Mouse (Mus musculus) WW6 (cell line): ENCODE data around the gene Il22ra2.
A peak's percentile ranks its signal among the peaks of the same experiment; 100 is the strongest.

Experiments used
- DNase-seq: peaks from one replicate; pipeline ENCODE4 v3.0.0-alpha.2; 2013; ENCODE audit warnings: low read depth, low spot score

Gene Il22ra2

GRCm38 (mm10) chr10:19621408-19622048 lies at the start of gene Il22ra2:
TSS of gene Il22ra2 (plus strand) at chr10:19621998.
- no peak for DNase-seq

- DNase-seq: no peak
Measured at GRCm38 (mm10) chr10:19577571-19577970, 44.2 kb upstream of the Il22ra2 start.

- no peak for DNase-seq
Measured at GRCm38 (mm10) chr10:19578001-19578400, 43.8 kb upstream of the Il22ra2 start.

GRCm38 (mm10) chr10:19578409-19578986 lies 43.3 kb upstream of the Il22ra2 start:
- DNase-seq: no peak

- no peak for DNase-seq
Measured at GRCm38 (mm10) chr10:19580660-19581059, 41.1 kb upstream of the Il22ra2 start.

GRCm38 (mm10) chr10:19581844-19582582 lies 39.8 kb upstream of the Il22ra2 start:
- no peak for DNase-seq

GRCm38 (mm10) chr10:19582806-19583430 lies 38.9 kb upstream of the Il22ra2 start:
- DNase-seq: no peak

- DNase-seq: no peak
Measured at GRCm38 (mm10) chr10:19584064-19584463, 37.7 kb upstream of the Il22ra2 start.

- DNase-seq: no peak
Measured at GRCm38 (mm10) chr10:19584846-19585245, 37.0 kb upstream of the Il22ra2 start.

GRCm38 (mm10) chr10:19585860-19586259 lies 35.9 kb upstream of the Il22ra2 start:
- DNase-seq: no peak

- no peak for DNase-seq
Measured at GRCm38 (mm10) chr10:19587281-19587680, 34.5 kb upstream of the Il22ra2 start.

GRCm38 (mm10) chr10:19589626-19590025 lies 32.2 kb upstream of the Il22ra2 start:
- no peak for DNase-seq

- DNase-seq: no peak
Measured at GRCm38 (mm10) chr10:19591286-19591640, 30.5 kb upstream of the Il22ra2 start.

- DNase-seq: peak; percentile 91
Measured at GRCm38 (mm10) chr10:19591641-19592441, 30.0 kb upstream of the Il22ra2 start, which contains the start of gene Ifngr1. TSS of gene Ifngr1 (plus strand) at chr10:19591949.

- DNase-seq: no peak
Measured at GRCm38 (mm10) chr10:19592556-19592955, 29.2 kb upstream of the Il22ra2 start.

- no peak for DNase-seq
Measured at GRCm38 (mm10) chr10:19593296-19593695, 28.5 kb upstream of the Il22ra2 start.

GRCm38 (mm10) chr10:19594201-19594905 lies 27.4 kb upstream of the Il22ra2 start:
- DNase-seq: no peak

GRCm38 (mm10) chr10:19596866-19597265 lies 24.9 kb upstream of the Il22ra2 start:
- DNase-seq: no peak

GRCm38 (mm10) chr10:19598091-19598490 lies 23.7 kb upstream of the Il22ra2 start:
- DNase-seq: no peak

- no peak for DNase-seq
Measured at GRCm38 (mm10) chr10:19599331-19600092, 22.3 kb upstream of the Il22ra2 start.
